Mouse (Mus musculus): ENCODE results near the gene Zbtb2. TPM values are rescaled to one million over a fixed set of nuclear protein-coding genes. Genes with fewer than 3 reads are reported as not detected.
A peak's percentile ranks its signal among the peaks of the same experiment; 100 is the strongest.

Gene Zbtb2
- polyA plus RNA-seq, 1 experiment from 2014 or later: 24.4 TPM

GRCm38 (mm10) chr10:4430399-4430798, 42.5 kb upstream of the Zbtb2 start:
- 90% methylated on average over 8 of the region's 8 CpGs for WGBS
- Histone ChIP-seq H3K4me2 (ENCODE audit: low read depth, severe bottlenecking) (no peak overlapping the region), H3K36me3 (ENCODE audit: control insufficient read depth, insufficient read depth, low read length) (no peaks in the 10 kb centered on the region; the same call in 1 of the 2 replicates), H3K4me1 (ENCODE audit: control insufficient read depth, insufficient read depth, low read length) (0 out of 2 replicates have a peak, but pooled peaks cover 2% of the 10 kb centered on the region), H3K27ac (replicated peaks; ENCODE audit: low read depth, low read length) (no peak overlapping the region), H3K4me3 (ENCODE audit: low read depth, low read length) (no peak overlapping the region), H3K9ac (ENCODE audit: low read length) (no peak overlapping the region), H3K27me3 (ENCODE audit: control insufficient read depth, insufficient read depth, low read length) (no peaks in the 10 kb centered on the region), H3K9me3 (ENCODE audit: control insufficient read depth, low read length) (no peaks in the 10 kb centered on the region)
- no peak for DNase-seq (ENCODE audit: low spot score)
- no peak for ATAC-seq (ENCODE audit: insufficient number of reproducible peaks, low FRiP score, low TSS enrichment, low read depth)

- Histone ChIP-seq H3K4me2 (ENCODE audit: low read depth, severe bottlenecking) (no peak overlapping the region), H3K27ac (replicated peaks; ENCODE audit: low read depth, low read length) (no peak overlapping the region), H3K27me3 (ENCODE audit: control insufficient read depth, insufficient read depth, low read length) (no peaks in the 10 kb centered on the region), H3K9me3 (ENCODE audit: control insufficient read depth, low read length) (no peaks in the 10 kb centered on the region), H3K4me1 (ENCODE audit: control insufficient read depth, insufficient read depth, low read length) (no peaks in the 10 kb centered on the region), H3K36me3 (ENCODE audit: control insufficient read depth, insufficient read depth, low read length) (peaks cover 9% of the 10 kb centered on the region; the same call in 1 of the 2 replicates), H3K9ac (ENCODE audit: low read length) (no peak overlapping the region), H3K4me3 (ENCODE audit: low read depth, low read length) (no peak overlapping the region)
- no peak for DNase-seq (ENCODE audit: low spot score)
- ATAC-seq (ENCODE audit: insufficient number of reproducible peaks, low FRiP score, low TSS enrichment, low read depth): no peak
- WGBS: 86% methylated on average over 8 of the region's 8 CpGs
These were observed 37.3 kb upstream of the Zbtb2 start for GRCm38 (mm10) chr10:4425245-4425644.

DNA sequence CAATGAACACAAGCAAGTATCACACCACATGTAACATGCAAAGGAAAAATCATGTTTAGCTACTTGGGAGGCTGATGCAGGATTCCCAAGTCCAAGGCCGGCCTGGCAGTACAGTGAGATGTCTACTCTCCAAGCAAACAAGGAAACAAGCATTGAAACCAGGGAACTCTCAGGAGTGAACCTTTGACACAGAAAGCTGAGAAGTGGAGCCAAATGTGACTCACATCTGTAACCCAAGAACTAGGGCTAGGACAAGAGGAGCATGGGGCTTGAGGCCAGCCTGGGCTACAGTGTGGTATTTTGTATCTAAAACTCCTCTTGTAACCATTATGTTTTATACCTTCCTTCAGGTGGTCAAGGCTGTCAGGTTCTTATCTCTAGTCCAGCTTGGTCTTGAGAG, 19.3 kb upstream of the Zbtb2 start:
- Histone ChIP-seq H3K9me3 (ENCODE audit: control insufficient read depth, low read length) (no peaks in the 10 kb centered on the region), H3K9ac (ENCODE audit: low read length) (no peak overlapping the region), H3K27me3 (ENCODE audit: control insufficient read depth, insufficient read depth, low read length) (no peaks in the 10 kb centered on the region), H3K4me3 (ENCODE audit: low read depth, low read length) (no peak overlapping the region), H3K4me1 (ENCODE audit: control insufficient read depth, insufficient read depth, low read length) (no peaks in the 10 kb centered on the region), H3K4me2 (ENCODE audit: low read depth, severe bottlenecking) (no peak overlapping the region), H3K27ac (replicated peaks; ENCODE audit: low read depth, low read length) (no peak overlapping the region), H3K36me3 (ENCODE audit: control insufficient read depth, insufficient read depth, low read length) (peaks cover 10% of the 10 kb centered on the region)
- DNase-seq (ENCODE audit: low spot score): no peak
- 90% methylated on average over 1 of the region's 1 CpGs for WGBS
- ATAC-seq (ENCODE audit: insufficient number of reproducible peaks, low FRiP score, low TSS enrichment, low read depth): no peak

DNA sequence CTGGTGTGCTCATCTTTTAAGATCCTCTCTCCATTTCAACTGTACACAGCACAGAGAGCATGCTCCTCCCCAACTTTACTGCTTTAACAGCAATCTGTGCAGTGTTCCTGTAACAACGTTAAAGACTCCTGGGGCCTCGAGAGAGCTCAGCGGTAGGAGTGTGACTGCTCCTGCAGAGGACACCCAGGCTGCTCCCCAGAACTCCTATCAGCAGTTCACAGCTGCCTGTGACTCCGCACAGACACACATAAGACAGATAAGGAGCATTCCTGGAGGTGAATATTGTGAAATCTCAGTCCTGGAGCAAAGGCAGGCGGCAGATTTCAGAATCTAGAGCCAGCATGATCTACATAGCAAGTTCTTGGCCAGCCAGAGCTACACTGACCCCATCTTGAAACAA, 17.6 kb upstream of the Zbtb2 start:
- DNase-seq (ENCODE audit: low spot score) (no peak), ATAC-seq (ENCODE audit: insufficient number of reproducible peaks, low FRiP score, low TSS enrichment, low read depth) (no peak)

DNA sequence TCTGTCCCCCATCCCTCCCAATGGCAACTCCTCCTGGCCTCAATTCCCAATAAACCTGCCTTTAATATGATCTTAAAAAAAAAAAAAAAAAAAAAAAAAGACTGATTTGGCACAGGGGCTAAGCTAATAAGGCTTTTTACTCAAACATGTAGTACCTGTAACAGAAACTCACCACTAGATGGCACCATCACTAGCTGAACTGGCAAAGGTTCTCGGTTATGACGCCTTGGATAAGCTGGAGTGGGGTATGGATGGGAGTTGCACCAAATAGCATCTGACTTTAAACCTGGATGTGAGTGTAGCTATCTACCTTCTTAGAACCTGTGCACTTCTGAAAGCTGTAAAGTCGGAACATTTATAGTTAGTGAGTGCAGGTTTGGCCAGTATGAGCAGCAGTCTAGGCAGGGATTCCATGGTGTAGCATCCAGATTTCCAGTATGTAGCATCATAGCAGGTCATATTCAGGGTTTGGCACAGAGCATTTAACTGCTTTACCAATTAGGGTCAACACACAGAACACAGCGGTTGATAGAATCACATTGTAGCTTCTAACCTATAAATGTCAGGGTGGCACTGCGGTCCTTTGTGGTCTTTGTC, 17.1 kb upstream of the Zbtb2 start:
- H3K4me1 ChIP-seq (ENCODE audit: control insufficient read depth, insufficient read depth, low read length): no peaks in the 10 kb centered on the region
- H3K9me3 ChIP-seq (ENCODE audit: control insufficient read depth, low read length): no peaks in the 10 kb centered on the region
- DNase-seq (ENCODE audit: low spot score) (peak; percentile 54), ATAC-seq (ENCODE audit: insufficient number of reproducible peaks, low FRiP score, low TSS enrichment, low read depth) (peak; percentile 54; the same call in 1 of the 2 replicates)
- peaks cover 12% of the 10 kb centered on the region for H3K36me3 ChIP-seq (ENCODE audit: control insufficient read depth, insufficient read depth, low read length)
- H3K27me3 ChIP-seq (ENCODE audit: control insufficient read depth, insufficient read depth, low read length): no peaks in the 10 kb centered on the region
- no peak overlapping the region for H3K4me3 ChIP-seq (ENCODE audit: low read depth, low read length)
- no peak overlapping the region for H3K4me2 ChIP-seq (ENCODE audit: low read depth, severe bottlenecking)
- no peak overlapping the region for H3K9ac ChIP-seq (ENCODE audit: low read length)
- H3K27ac ChIP-seq (replicated peaks; ENCODE audit: low read depth, low read length): no peak overlapping the region
- WGBS: 60% methylated on average over 5 of the region's 5 CpGs

More for the DNA sequence above, 17.6 kb upstream of the Zbtb2 start:
- no peak overlapping the region for H3K9ac ChIP-seq (ENCODE audit: low read length)
- no peak overlapping the region for H3K4me3 ChIP-seq (ENCODE audit: low read depth, low read length)
- no peaks in the 10 kb centered on the region for H3K4me1 ChIP-seq (ENCODE audit: control insufficient read depth, insufficient read depth, low read length)
- H3K9me3 ChIP-seq (ENCODE audit: control insufficient read depth, low read length): no peaks in the 10 kb centered on the region
- no peaks in the 10 kb centered on the region for H3K27me3 ChIP-seq (ENCODE audit: control insufficient read depth, insufficient read depth, low read length)
- H3K4me2 ChIP-seq (ENCODE audit: low read depth, severe bottlenecking): no peak overlapping the region
- WGBS: 88% methylated on average over 5 of the region's 5 CpGs
- H3K27ac ChIP-seq (replicated peaks; ENCODE audit: low read depth, low read length): no peak overlapping the region
- H3K36me3 ChIP-seq (ENCODE audit: control insufficient read depth, insufficient read depth, low read length): peaks cover 12% of the 10 kb centered on the region

- 93% methylated on average over 5 of the region's 5 CpGs for WGBS
- DNase-seq (ENCODE audit: low spot score) (no peak), ATAC-seq (ENCODE audit: insufficient number of reproducible peaks, low FRiP score, low TSS enrichment, low read depth) (no peak)
- H3K4me1 ChIP-seq (ENCODE audit: control insufficient read depth, insufficient read depth, low read length): no peaks in the 10 kb centered on the region
- H3K4me2 ChIP-seq (ENCODE audit: low read depth, severe bottlenecking): no peak overlapping the region
- H3K9me3 ChIP-seq (ENCODE audit: control insufficient read depth, low read length): no peaks in the 10 kb centered on the region
- no peak overlapping the region for H3K9ac ChIP-seq (ENCODE audit: low read length)
- peaks cover 10% of the 10 kb centered on the region; the same call in 1 of the 2 replicates for H3K36me3 ChIP-seq (ENCODE audit: control insufficient read depth, insufficient read depth, low read length)
- H3K27me3 ChIP-seq (ENCODE audit: control insufficient read depth, insufficient read depth, low read length): no peaks in the 10 kb centered on the region
- no peak overlapping the region for H3K27ac ChIP-seq (replicated peaks; ENCODE audit: low read depth, low read length)
- no peak overlapping the region for H3K4me3 ChIP-seq (ENCODE audit: low read depth, low read length)
These were observed 10.2 kb upstream of the Zbtb2 start for GRCm38 (mm10) chr10:4398058-4398457.

- 87% methylated on average over 3 of the region's 3 CpGs for WGBS
- ATAC-seq (ENCODE audit: insufficient number of reproducible peaks, low FRiP score, low TSS enrichment, low read depth) (no peak), DNase-seq (ENCODE audit: low spot score) (no peak)
- no peak overlapping the region for H3K4me2 ChIP-seq (ENCODE audit: low read depth, severe bottlenecking)
- no peaks in the 10 kb centered on the region for H3K9me3 ChIP-seq (ENCODE audit: control insufficient read depth, low read length)
- H3K4me3 ChIP-seq (ENCODE audit: low read depth, low read length): no peak overlapping the region
- H3K27ac ChIP-seq (replicated peaks; ENCODE audit: low read depth, low read length): no peak overlapping the region
- H3K27me3 ChIP-seq (ENCODE audit: control insufficient read depth, insufficient read depth, low read length): no peaks in the 10 kb centered on the region
- H3K36me3 ChIP-seq (ENCODE audit: control insufficient read depth, insufficient read depth, low read length): peaks cover 9% of the 10 kb centered on the region; the same call in 1 of the 2 replicates
- no peaks in the 10 kb centered on the region for H3K4me1 ChIP-seq (ENCODE audit: control insufficient read depth, insufficient read depth, low read length)
- no peak overlapping the region for H3K9ac ChIP-seq (ENCODE audit: low read length)
These were observed 7.4 kb upstream of the Zbtb2 start for GRCm38 (mm10) chr10:4395321-4395720.

GRCm38 (mm10) chr10:4391851-4392250, 3.9 kb upstream of the Zbtb2 start:
- no peak for ATAC-seq (ENCODE audit: insufficient number of reproducible peaks, low FRiP score, low TSS enrichment, low read depth)
- H3K9me3 ChIP-seq (ENCODE audit: control insufficient read depth, low read length): no peaks in the 10 kb centered on the region
- peaks cover 7% of the 10 kb centered on the region for H3K4me1 ChIP-seq (ENCODE audit: control insufficient read depth, insufficient read depth, low read length)
- DNase-seq (ENCODE audit: low spot score): no peak
- no peak overlapping the region for H3K4me2 ChIP-seq (ENCODE audit: low read depth, severe bottlenecking)
- H3K4me3 ChIP-seq (ENCODE audit: low read depth, low read length): no peak overlapping the region
- 70% methylated on average over 6 of the region's 6 CpGs for WGBS
- H3K36me3 ChIP-seq (ENCODE audit: control insufficient read depth, insufficient read depth, low read length): peaks cover 9% of the 10 kb centered on the region; the same call in 1 of the 2 replicates
- no peaks in the 10 kb centered on the region for H3K27me3 ChIP-seq (ENCODE audit: control insufficient read depth, insufficient read depth, low read length)
- no peak overlapping the region for H3K9ac ChIP-seq (ENCODE audit: low read length)
- no peak overlapping the region for H3K27ac ChIP-seq (replicated peaks; ENCODE audit: low read depth, low read length)

GRCm38 (mm10) chr10:4391076-4391475, 3.2 kb upstream of the Zbtb2 start:
- Histone ChIP-seq H3K27me3 (ENCODE audit: control insufficient read depth, insufficient read depth, low read length) (no peaks in the 10 kb centered on the region), H3K4me3 (ENCODE audit: low read depth, low read length) (no peak overlapping the region), H3K4me1 (ENCODE audit: control insufficient read depth, insufficient read depth, low read length) (peaks cover 7% of the 10 kb centered on the region), H3K36me3 (ENCODE audit: control insufficient read depth, insufficient read depth, low read length) (peaks cover 9% of the 10 kb centered on the region; the same call in 1 of the 2 replicates), H3K9ac (ENCODE audit: low read length) (no peak overlapping the region), H3K4me2 (ENCODE audit: low read depth, severe bottlenecking) (no peak overlapping the region), H3K9me3 (ENCODE audit: control insufficient read depth, low read length) (no peaks in the 10 kb centered on the region), H3K27ac (replicated peaks; ENCODE audit: low read depth, low read length) (no peak overlapping the region)
- ATAC-seq (ENCODE audit: insufficient number of reproducible peaks, low FRiP score, low TSS enrichment, low read depth) (no peak), DNase-seq (ENCODE audit: low spot score) (no peak)
- 67% methylated on average over 5 of the region's 5 CpGs for WGBS
